Mouse (Mus musculus) limb, embryonic 11.5 days (tissue): Measurements from ENCODE around the gene Rhoh. TPM values are rescaled to one million over a fixed set of nuclear protein-coding genes. Genes with fewer than 3 reads are reported as not detected.

Experiments used
- ATAC-seq: fragments of 200-750 bp; cut with Nextera tagmentation; 2 replicates; pipeline ENCODE4 v1.8.0; 2017; ENCODE audit warnings: low read depth; ENCODE audit not compliant: insufficient number of reproducible peaks, low FRiP score, low TSS enrichment
- DNase-seq: peaks from one replicate; pipeline ENCODE4 v3.0.0-alpha.2; 2015; ENCODE audit warnings: low spot score
- H3K27ac ChIP-seq: fragments of 300-500 bp; sonication (generic); replicated peaks from 2 replicates; pipeline ENCODE4 v1.5.1; 2014; ENCODE audit warnings: low read depth, mild to moderate bottlenecking, low read length
- H3K27me3 ChIP-seq: fragments of 300-500 bp; sonication (generic); 2 replicates; pipeline ENCODE4 v1.6.1; 2014; ENCODE audit warnings: mild to moderate bottlenecking, low read length, mixed read lengths; ENCODE audit not compliant: control insufficient read depth, insufficient read depth
- H3K36me3 ChIP-seq: fragments of 300-500 bp; sonication (generic); 2 replicates; pipeline ENCODE4 v1.6.1; 2014; ENCODE audit warnings: mild to moderate bottlenecking, low read length, moderate library complexity, mixed read lengths; ENCODE audit not compliant: control insufficient read depth, insufficient read depth
- H3K4me1 ChIP-seq: fragments of 300-500 bp; sonication (generic); 2 replicates; pipeline ENCODE4 v1.6.1; 2014; ENCODE audit warnings: low read length, mixed read lengths; ENCODE audit not compliant: control insufficient read depth, insufficient read depth
- H3K4me2 ChIP-seq: fragments of 300-500 bp; sonication (generic); 2 replicates; pipeline ENCODE4 v1.6.1; 2014; ENCODE audit warnings: low read depth, mild to moderate bottlenecking, moderate library complexity; ENCODE audit not compliant: severe bottlenecking
- H3K4me3 ChIP-seq: fragments of 300-500 bp; sonication (generic); 2 replicates; pipeline ENCODE4 v1.5.1; 2014; ENCODE audit warnings: low read depth, low read length
- H3K9ac ChIP-seq: fragments of 300-500 bp; sonication (generic); 2 replicates; pipeline ENCODE4 v1.6.1; 2014; ENCODE audit warnings: mild to moderate bottlenecking, low read length
- H3K9me3 ChIP-seq: fragments of 300-500 bp; sonication (generic); 2 replicates; pipeline ENCODE4 v1.6.1; 2016; ENCODE audit warnings: low read length; ENCODE audit not compliant: control insufficient read depth
- WGBS: fragments of 180-500 bp; shearing (Covaris S2); extraction: QIAGEN DNeasy Blood & Tissue Kit; methylation state at CpG from one replicate; pipeline ENCODE4 v1.1.7; 2014; 5-methylcytosine and 5-hydroxymethylcytosine counted together
- polyA plus RNA-seq: library from polyadenylated mRNA; unstranded; fragments of >200 nt; fragmentation: Nextera tagmentation; extraction: Ambion mirVana; gene quantifications from 2 replicates; pipeline ENCODE4 v1.2.1, GENCODE M21; 2014

The Rhoh gene
- 0.23 and 0.27 TPM in 2 replicates for polyA plus RNA-seq

DNA sequence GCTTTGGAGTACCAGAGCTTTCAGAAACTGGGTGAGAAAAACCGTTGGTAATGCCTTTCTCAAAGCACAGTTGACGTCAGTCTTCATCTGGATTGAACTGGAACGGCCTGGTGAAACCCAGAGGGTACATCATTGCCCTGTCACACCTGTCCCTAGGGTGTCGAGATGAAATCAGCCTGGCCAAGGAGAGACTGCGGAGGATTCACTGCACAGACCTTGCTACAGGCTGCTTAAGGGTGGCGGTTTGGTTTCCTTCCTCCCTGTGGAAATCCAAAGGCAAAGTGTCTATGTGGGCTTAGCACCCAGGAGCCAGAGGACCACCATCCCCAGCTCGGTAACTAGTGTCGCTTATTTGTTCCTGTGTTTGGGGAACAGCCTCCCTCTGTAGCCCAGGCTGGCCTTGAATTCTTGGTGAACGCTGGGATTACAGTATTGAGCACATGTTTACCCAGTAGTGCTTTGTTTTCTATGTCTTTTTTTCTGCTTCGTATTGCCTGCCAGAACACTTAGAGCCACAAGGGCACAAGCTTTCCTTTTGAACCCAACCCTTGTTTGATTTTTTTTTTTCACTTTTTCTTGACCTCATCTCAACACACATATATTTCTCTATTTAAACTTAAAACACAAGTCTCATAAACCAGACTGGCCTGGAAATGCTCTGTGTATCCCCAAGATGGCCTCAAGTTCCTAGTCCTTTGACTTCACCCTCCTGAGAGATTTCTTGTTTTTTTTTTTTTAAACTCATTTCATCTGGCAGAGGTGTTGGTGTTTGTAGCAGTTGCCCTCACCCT lies at the start of gene Rhoh:
Rhoh (plus strand) TSS at position 60 of the 791 bp plus-strand sequence.
- 85% methylated on average over 10 of the region's 10 CpGs for WGBS
- no peak for ATAC-seq
- no peak within 1 kb of the TSS for H3K4me3 ChIP-seq

DNA sequence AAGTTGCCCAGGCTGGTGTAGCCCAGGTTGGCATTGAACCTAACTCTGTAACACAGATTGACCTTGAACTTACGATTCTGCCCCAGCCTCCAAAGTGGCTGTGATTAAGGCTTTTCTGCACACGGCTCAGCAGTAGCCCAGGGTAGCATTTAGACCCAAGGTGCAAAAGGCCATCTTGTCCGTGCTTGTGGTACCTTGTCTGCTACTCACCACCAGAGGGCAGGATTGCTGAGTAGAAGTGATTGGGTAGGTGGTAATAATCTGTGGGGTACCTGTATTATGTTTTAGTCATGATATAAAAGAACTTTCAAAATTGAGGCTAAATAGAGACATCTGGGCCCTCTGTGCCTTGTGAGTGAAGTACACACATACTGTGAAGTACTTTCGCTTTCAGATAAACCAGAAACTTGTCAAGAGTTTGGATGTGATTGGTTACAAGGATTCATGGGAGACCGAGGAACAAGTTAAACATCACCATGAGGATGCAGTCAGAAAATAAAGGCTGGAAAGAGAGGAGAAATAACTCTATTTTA lies 37.3 kb upstream of the Rhoh start:
- Histone ChIP-seq H3K27ac (no peak overlapping the region), H3K4me2 (no peak overlapping the region), H3K9me3 (no peaks in the 10 kb centered on the region), H3K36me3 (peaks cover 27% of the 10 kb centered on the region), H3K4me1 (no peaks in the 10 kb centered on the region), H3K9ac (no peak overlapping the region), H3K4me3 (no peak overlapping the region), H3K27me3 (no peaks in the 10 kb centered on the region)
- ATAC-seq, result no peak
- DNase-seq, result no peak
- WGBS, result 77% methylated on average over 5 of the region's 5 CpGs

More for the DNA sequence above, at the start of gene Rhoh:
- no peaks in the 10 kb centered on the region for H3K9me3 ChIP-seq
- no peaks in the 10 kb centered on the region; the same call in 1 of the 2 replicates for H3K4me1 ChIP-seq
- H3K36me3 ChIP-seq, result no peaks in the 10 kb centered on the region
- H3K9ac ChIP-seq, result no peak within 1 kb of the TSS
- no peak within 1 kb of the TSS for H3K27ac ChIP-seq
- no peaks in the 10 kb centered on the region for H3K27me3 ChIP-seq
- no peak within 1 kb of the TSS for H3K4me2 ChIP-seq
- DNase-seq, result no peak

DNA sequence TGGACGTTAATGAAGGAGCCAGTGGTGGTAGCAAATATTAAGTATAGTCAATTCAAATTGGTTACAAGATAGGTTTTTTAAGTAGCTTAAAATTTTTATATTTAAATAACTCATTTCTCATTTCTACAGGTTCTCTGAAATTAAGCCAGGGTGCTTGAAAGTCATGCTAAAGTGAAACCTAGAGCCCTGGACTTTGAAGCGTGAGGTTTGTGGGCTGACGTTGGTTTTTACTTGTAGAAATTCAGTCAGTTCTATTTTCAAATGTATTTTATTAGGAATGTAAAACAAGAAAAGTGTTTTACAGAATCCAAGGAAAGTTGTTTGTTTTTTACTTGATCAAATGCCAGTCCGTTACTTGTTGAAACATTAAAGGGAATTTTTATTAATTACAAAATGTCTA lies 34.5 kb upstream of the Rhoh start:
- WGBS, result 95% methylated on average over 4 of the region's 4 CpGs
- DNase-seq, result no peak
- no peak overlapping the region for H3K27ac ChIP-seq
- no peak overlapping the region for H3K4me3 ChIP-seq
- no peak overlapping the region for H3K4me2 ChIP-seq
- H3K36me3 ChIP-seq, result peaks cover 20% of the 10 kb centered on the region
- H3K27me3 ChIP-seq, result no peaks in the 10 kb centered on the region
- H3K9me3 ChIP-seq, result no peaks in the 10 kb centered on the region
- ATAC-seq, result no peak
- no peak overlapping the region for H3K9ac ChIP-seq
- H3K4me1 ChIP-seq, result no peaks in the 10 kb centered on the region

DNA sequence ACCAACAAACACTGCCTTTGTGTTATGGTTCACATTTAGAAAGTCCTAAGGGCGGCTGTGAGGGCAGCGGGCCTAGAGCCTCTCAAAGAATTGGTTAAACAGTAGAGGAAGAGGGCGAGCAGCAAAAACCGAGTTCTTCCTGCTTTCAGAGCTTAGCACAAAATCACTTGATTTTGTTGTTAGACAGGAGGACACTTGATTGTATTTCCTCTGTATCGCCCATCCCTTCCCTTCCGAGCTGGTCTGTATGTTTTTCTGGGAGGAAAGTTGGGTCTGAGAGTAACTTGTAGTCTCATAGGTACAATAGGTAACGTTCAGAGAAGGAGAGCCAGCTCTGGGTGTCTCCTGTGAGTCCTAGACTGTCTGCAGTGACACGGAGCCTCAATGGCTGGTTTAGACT lies 33.9 kb upstream of the Rhoh start:
- Histone ChIP-seq H3K27ac (no peak overlapping the region), H3K4me2 (no peak overlapping the region), H3K27me3 (no peaks in the 10 kb centered on the region), H3K36me3 (peaks cover 16% of the 10 kb centered on the region), H3K9ac (no peak overlapping the region), H3K9me3 (no peaks in the 10 kb centered on the region), H3K4me3 (no peak overlapping the region), H3K4me1 (no peaks in the 10 kb centered on the region)
- DNase-seq (no peak), ATAC-seq (no peak)
- 94% methylated on average over 8 of the region's 8 CpGs for WGBS

DNA sequence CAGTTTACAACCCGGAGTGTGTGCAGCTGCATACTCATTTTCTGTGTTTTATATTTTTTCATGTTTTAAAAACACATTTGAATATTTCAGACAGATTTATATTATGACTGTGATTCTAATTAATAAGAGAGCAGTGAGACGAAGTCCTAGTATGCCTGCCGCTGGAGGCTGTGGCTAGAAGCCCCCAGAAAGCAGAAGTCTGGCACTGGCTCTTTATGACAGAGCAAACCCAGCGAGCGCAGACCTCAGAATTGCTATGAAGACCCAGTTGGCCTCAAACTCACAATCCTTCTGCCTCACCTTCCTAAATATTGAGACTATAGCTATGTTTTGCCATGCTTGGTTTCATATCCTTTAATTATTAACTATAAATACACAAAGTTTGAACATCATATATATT lies 32.8 kb upstream of the Rhoh start:
- Histone ChIP-seq H3K4me3 (no peak overlapping the region), H3K27ac (no peak overlapping the region), H3K9ac (no peak overlapping the region), H3K27me3 (no peaks in the 10 kb centered on the region), H3K36me3 (peaks cover 10% of the 10 kb centered on the region), H3K4me1 (no peaks in the 10 kb centered on the region), H3K9me3 (no peaks in the 10 kb centered on the region), H3K4me2 (no peak overlapping the region)
- no peak for ATAC-seq
- no peak for DNase-seq
- WGBS, result 90% methylated on average over 5 of the region's 5 CpGs

DNA sequence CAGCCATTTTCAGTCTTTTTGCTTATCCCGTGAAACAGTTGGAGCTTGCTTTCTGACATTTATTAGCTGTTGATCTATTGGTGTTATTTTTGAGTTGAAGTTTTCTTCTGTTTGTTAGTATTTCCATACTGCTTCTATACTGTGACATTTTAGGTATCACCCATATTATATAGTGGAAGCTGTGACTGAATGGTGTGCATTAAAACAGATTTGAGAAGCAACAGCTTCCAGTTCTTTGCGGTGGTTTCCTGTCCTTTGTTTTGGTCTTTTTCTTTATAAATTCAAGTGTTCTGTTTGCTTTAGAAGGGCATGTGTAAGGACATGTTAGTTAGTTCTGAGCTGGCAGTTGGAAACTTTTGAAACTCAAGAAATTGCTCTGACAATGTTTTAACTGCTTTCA lies 32.0 kb upstream of the Rhoh start:
- whole genome bisulfite sequencing, result 70% methylated on average over 2 of the region's 2 CpGs
- H3K4me3 ChIP-seq, result no peak overlapping the region
- H3K9me3 ChIP-seq, result no peaks in the 10 kb centered on the region
- no peaks in the 10 kb centered on the region for H3K27me3 ChIP-seq
- peaks cover 7% of the 10 kb centered on the region for H3K36me3 ChIP-seq
- H3K4me1 ChIP-seq, result no peaks in the 10 kb centered on the region
- ATAC-seq (no peak), DNase-seq (no peak)
- H3K4me2 ChIP-seq, result no peak overlapping the region
- H3K9ac ChIP-seq, result no peak overlapping the region
- no peak overlapping the region for H3K27ac ChIP-seq

DNA sequence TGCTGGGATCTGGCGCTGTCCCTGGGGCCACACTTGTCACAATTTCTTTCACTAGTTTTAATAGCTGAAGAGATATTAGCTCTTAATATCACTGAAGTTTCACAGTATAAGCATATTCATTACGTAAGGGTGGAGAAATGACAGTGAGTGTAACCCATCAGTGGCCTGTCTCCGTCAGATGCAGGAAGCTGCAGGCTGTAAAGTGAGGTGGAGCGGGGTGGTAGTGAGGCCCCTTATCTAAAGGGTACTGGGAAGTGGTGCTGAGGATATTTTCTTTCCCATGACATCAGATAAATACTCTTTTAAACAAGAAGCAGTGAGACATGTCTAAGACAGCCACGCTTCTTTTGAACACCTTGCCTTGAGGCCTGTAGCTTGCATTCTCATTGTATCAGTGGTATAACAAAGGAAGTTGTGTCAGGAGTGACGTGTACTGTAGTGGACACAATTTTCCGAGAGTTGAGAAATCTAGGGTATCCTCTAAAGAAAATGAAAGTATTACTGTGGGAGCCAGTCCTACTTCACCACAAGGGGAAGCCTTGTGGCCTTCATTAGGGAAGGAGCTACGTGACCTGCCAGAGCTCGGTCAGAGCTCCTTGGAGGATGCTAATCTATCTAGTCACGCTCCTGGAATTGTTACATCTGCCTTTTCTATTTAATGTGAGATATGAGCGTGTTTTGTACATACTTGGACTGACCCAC lies 28.9 kb upstream of the Rhoh start:
- DNase-seq, result no peak
- H3K4me3 ChIP-seq, result no peak overlapping the region

DNA sequence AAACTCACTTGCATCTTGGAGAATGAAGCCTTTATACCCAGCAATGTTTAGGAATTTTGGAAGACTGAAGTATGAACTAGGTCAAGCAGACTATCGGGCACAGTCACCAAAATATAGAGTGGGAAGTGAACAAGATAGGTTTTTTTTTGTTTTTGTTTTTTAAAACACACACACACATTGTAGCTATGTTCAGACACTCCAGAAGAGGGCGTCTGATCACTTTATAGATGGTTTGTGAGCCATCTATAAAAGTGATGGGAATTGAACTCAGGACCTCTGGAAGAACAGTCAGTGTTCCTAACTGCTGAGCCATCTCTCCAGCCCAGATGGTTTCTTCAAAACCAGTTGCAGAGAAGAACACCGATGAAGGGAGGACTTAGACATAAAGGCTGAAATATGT lies 27.9 kb upstream of the Rhoh start:
- Histone ChIP-seq H3K4me2 (no peak overlapping the region), H3K9me3 (no peaks in the 10 kb centered on the region), H3K4me1 (no peaks in the 10 kb centered on the region), H3K4me3 (no peak overlapping the region), H3K27me3 (no peaks in the 10 kb centered on the region), H3K27ac (no peak overlapping the region), H3K36me3 (no peaks in the 10 kb centered on the region), H3K9ac (no peak overlapping the region)
- ATAC-seq (no peak), DNase-seq (no peak)
- 81% methylated on average over 3 of the region's 3 CpGs for WGBS

More for the DNA sequence above, 28.9 kb upstream of the Rhoh start:
- 93% methylated on average over 11 of the region's 11 CpGs for WGBS
- H3K36me3 ChIP-seq, result peaks cover 2% of the 10 kb centered on the region; the same call in 1 of the 2 replicates
- no peak overlapping the region for H3K9ac ChIP-seq
- ATAC-seq, result no peak
- no peak overlapping the region for H3K4me2 ChIP-seq
- no peaks in the 10 kb centered on the region for H3K9me3 ChIP-seq
- no peaks in the 10 kb centered on the region for H3K4me1 ChIP-seq
- H3K27me3 ChIP-seq, result no peaks in the 10 kb centered on the region
- no peak overlapping the region for H3K27ac ChIP-seq
